Mouse (Mus musculus) thymus, adult 2 months (tissue): ENCODE data around the gene Gm9844. TPM values are rescaled to one million over a fixed set of nuclear protein-coding genes. Genes with fewer than 3 reads are reported as not detected.

ENCODE experiments used
- DNase-seq: peaks from one replicate; pipeline ENCODE4 v3.0.0; 2021
- H3K27ac ChIP-seq: fragments of 200-500 bp; 2 replicates; pipeline ENCODE4 v1.5.1; 2012; ENCODE audit warnings: low read length, control low read depth; ENCODE audit not compliant: control insufficient read depth, insufficient read depth
- H3K27me3 ChIP-seq: fragments of 200-500 bp; 2 replicates; pipeline ENCODE4 v1.6.1; 2012; ENCODE audit warnings: mild to moderate bottlenecking, low read length, moderate library complexity, mixed read lengths; ENCODE audit not compliant: control insufficient read depth, insufficient read depth
- H3K36me3 ChIP-seq: fragments of 200-500 bp; 2 replicates; pipeline ENCODE4 v1.6.1; 2012; ENCODE audit warnings: mild to moderate bottlenecking, low read length, moderate library complexity; ENCODE audit not compliant: control insufficient read depth, insufficient read depth
- H3K4me1 ChIP-seq: fragments of 200-500 bp; replicated peaks from 2 replicates; pipeline ENCODE4 v1.6.1; 2012; ENCODE audit warnings: low read length; ENCODE audit not compliant: control insufficient read depth, insufficient read depth
- H3K4me3 ChIP-seq: fragments of 200-500 bp; 2 replicates; pipeline ENCODE4 v1.5.1; 2012; ENCODE audit warnings: mild to moderate bottlenecking, low read length, control low read depth, moderate library complexity; ENCODE audit not compliant: control insufficient read depth, insufficient read depth
- CTCF ChIP-seq: fragments of 200-500 bp; IDR thresholded peaks from 2 replicates; pipeline ENCODE4 v1.5.1; 2012; ENCODE audit warnings: mild to moderate bottlenecking, control low read depth, low read length, moderate library complexity, borderline replicate concordance; ENCODE audit not compliant: control insufficient read depth, poor library complexity, insufficient read depth; ENCODE audit errors: extremely low read depth
- POLR2A ChIP-seq: fragments of 200-500 bp; IDR thresholded peaks from 2 replicates; pipeline ENCODE4 v1.6.1; 2012; ENCODE audit warnings: mild to moderate bottlenecking, low read length, control low read depth, moderate library complexity; ENCODE audit not compliant: control insufficient read depth, poor library complexity, insufficient read depth; ENCODE audit errors: extremely low read depth
- WGBS: fragments of 180-500 bp; shearing (Covaris S2); methylation state at CpG from one replicate; pipeline ENCODE4 v1.1.7; 2018; 5-methylcytosine and 5-hydroxymethylcytosine counted together
- polyA plus RNA-seq: library from polyadenylated mRNA; depleted of rRNA; stranded (reverse); fragments of >200 nt; gene quantifications from 2 replicates; pipeline ENCODE4 v1.2.3, GENCODE M21; 2012; rRNA removed

Gm9844 gene
- polyA plus RNA-seq, 1 experiment: 6.4 TPM

DNA sequence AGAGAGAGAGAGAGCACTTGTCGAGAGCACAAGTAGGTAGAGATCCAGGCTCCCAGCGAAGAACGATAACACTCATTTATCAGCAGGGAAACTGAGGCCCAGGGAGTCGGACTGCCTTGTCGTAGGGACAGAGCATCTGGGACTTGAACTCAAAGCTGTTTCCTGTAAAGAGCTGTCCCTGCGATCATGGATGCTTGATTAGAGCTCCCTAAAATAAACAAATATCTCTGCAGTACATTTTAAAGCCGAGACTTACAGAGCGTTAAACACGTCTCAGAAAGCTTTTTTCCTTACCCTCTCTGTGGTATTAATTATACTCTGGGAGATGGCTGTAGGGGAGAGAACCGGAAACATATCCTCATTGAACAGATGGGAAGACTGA lies 41.4 kb downstream of the Gm9844 start:
- H3K27me3 ChIP-seq: no peaks in the 10 kb centered on the region
- DNase-seq: no peak
- peaks cover 2% of the 10 kb centered on the region for H3K36me3 ChIP-seq
- WGBS: under 1% methylated on average over 10 of the region's 10 CpGs
- H3K27ac ChIP-seq: peak overlapping the region; percentile 81
- peaks cover 37% of the 10 kb centered on the region for H3K4me1 ChIP-seq
- TF ChIP-seq POLR2A (no peak), CTCF (no peak)
- peak overlapping the region; percentile 91 for H3K4me3 ChIP-seq

GRCm38 (mm10) chr7:24904070-24904483 lies 42.1 kb downstream of the Gm9844 start:
- H3K36me3 ChIP-seq: peaks cover 9% of the 10 kb centered on the region
- H3K27me3 ChIP-seq: no peaks in the 10 kb centered on the region
- H3K4me3 ChIP-seq: peak overlapping the region; percentile 85
- peak; percentile 97 for DNase-seq
- H3K4me1 ChIP-seq: peaks cover 39% of the 10 kb centered on the region
- TF ChIP-seq POLR2A (peak; percentile 52), CTCF (peak; percentile 57; the same call in 1 of the 2 replicates)
- WGBS: under 1% methylated on average over 29 of the region's 30 CpGs
- peak overlapping the region; percentile 77 for H3K27ac ChIP-seq

- H3K4me3 ChIP-seq: peak overlapping the region; percentile 10
- peak overlapping the region; percentile 48 for H3K27ac ChIP-seq
- TF ChIP-seq CTCF (0 out of 2 replicates have a peak, but pooled peaks have one; percentile 21), POLR2A (no peak)
- peak; percentile 59 for DNase-seq
- H3K4me1 ChIP-seq: peaks cover 39% of the 10 kb centered on the region
- peaks cover 16% of the 10 kb centered on the region for H3K36me3 ChIP-seq
- no peaks in the 10 kb centered on the region for H3K27me3 ChIP-seq
- 17% methylated on average over 3 of the region's 3 CpGs for WGBS
Observed at GRCm38 (mm10) chr7:24904936-24905335, 42.9 kb downstream of the Gm9844 start.

- TF ChIP-seq CTCF: no peak
- no peak for TF ChIP-seq POLR2A
- H3K27me3 ChIP-seq: no peaks in the 10 kb centered on the region
- WGBS: 3% methylated on average over 6 of the region's 6 CpGs
- DNase-seq: peak; percentile 53
- peaks cover 39% of the 10 kb centered on the region for H3K4me1 ChIP-seq
- H3K4me3 ChIP-seq: peak overlapping the region; percentile 53
- peak overlapping the region; percentile 97 for H3K27ac ChIP-seq
- H3K36me3 ChIP-seq: peaks cover 25% of the 10 kb centered on the region
Observed at GRCm38 (mm10) chr7:24906551-24906950, 44.5 kb downstream of the Gm9844 start.

- 3% methylated on average over 13 of the region's 13 CpGs for WGBS
- Histone ChIP-seq H3K27ac (peak overlapping the region; percentile 97), H3K4me3 (peak overlapping the region; percentile 53)
Observed at GRCm38 (mm10) chr7:24907211-24907748, 45.3 kb downstream of the Gm9844 start.

More at GRCm38 (mm10) chr7:24907211-24907748, 45.3 kb downstream of the Gm9844 start:
- peak; percentile 84 for DNase-seq
- TF ChIP-seq POLR2A: 0 out of 2 replicates have a peak, but pooled peaks have one; percentile 39
- 0 out of 2 replicates have a peak, but pooled peaks have one; percentile 41 for TF ChIP-seq CTCF
- no peaks in the 10 kb centered on the region for H3K27me3 ChIP-seq
- peaks cover 32% of the 10 kb centered on the region for H3K4me1 ChIP-seq
- peaks cover 31% of the 10 kb centered on the region for H3K36me3 ChIP-seq

Other genes with a start within 250 kb of the Gm9844 start
- 4.2 and 4.7 TPM in 2 replicates for gene Lypd3, start 225.7 kb upstream of the Gm9844 start, polyA plus RNA-seq
- gene Tex101, start 185.5 kb upstream of the Gm9844 start, polyA plus RNA-seq: 0.38 TPM in 1 of 2 replicates, not detected in the other
- gene BC049730, start 153.0 kb upstream of the Gm9844 start, polyA plus RNA-seq: not detected in 2 replicates
- not detected in 2 replicates for gene Gm4763, start 135.3 kb upstream of the Gm9844 start, polyA plus RNA-seq
- gene Cd177, start 101.9 kb upstream of the Gm9844 start, polyA plus RNA-seq: 2.9 and 3.0 TPM in 2 replicates
- 1.4 and 2.1 TPM in 2 replicates for gene Ceacam10, start 85.0 kb upstream of the Gm9844 start, polyA plus RNA-seq
- gene Lypd4, start 7.7 kb downstream of the Gm9844 start, polyA plus RNA-seq: 0.15 TPM in 1 of 2 replicates, not detected in the other
- gene Dmrtc2, start 7.8 kb downstream of the Gm9844 start, polyA plus RNA-seq: not detected in 2 replicates
- 543 and 698 TPM in 2 replicates for gene Rps19, start 22.2 kb downstream of the Gm9844 start, polyA plus RNA-seq
- 38.2 and 44.0 TPM in 2 replicates for gene Cd79a, start 35.2 kb downstream of the Gm9844 start, polyA plus RNA-seq
- 1,726 and 1,877 TPM in 2 replicates for gene Arhgef1, start 40.7 kb downstream of the Gm9844 start, polyA plus RNA-seq
- 0.31 TPM in 1 of 2 replicates, not detected in the other for gene Gm4881, start 82.3 kb downstream of the Gm9844 start, polyA plus RNA-seq
- gene Rabac1, start 110.5 kb downstream of the Gm9844 start, polyA plus RNA-seq: 433 and 569 TPM in 2 replicates
- 5.6 and 7.1 TPM in 2 replicates for gene Atp1a3, start 143.7 kb downstream of the Gm9844 start, polyA plus RNA-seq
- 19.1 and 23.0 TPM in 2 replicates for gene Grik5, start 210.1 kb downstream of the Gm9844 start, polyA plus RNA-seq
- 65.0 and 68.8 TPM in 2 replicates for gene Zfp574, start 210.4 kb downstream of the Gm9844 start, polyA plus RNA-seq